Mouse (Mus musculus): ENCODE measurements at regions not wholly inside any gene's neighbourhood (a gene's known extent, or its start where the extent isn't known, plus 50 kb on each side); places are given as distances from the start of the nearest gene placed in this dataset.

DNA sequence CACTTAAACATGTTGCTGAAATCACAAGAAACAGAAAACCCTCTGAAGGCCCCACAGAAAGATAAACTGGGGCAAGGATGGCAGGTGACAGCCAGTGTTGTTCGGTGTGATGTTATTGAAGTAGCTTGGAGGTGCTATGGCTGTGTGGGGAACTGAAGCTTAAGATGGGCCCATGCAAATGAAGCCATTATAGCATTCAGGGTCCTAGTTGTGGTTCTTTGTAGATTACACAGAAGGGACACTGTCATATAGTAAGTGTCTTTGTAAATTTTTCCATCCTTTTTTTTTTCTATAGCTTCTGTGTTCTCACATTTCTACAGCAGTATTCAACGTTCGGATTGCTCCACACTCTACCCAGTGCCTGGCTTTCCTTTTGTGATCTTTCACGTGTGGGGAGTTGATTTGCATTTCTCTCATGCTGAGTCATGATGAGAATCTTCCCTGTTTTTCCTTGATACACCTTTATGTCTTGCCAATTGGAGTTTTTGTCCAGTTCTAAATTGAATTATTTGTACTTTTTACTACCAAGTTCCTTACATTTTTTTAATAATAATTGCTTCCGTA, 386.6 kb upstream of the Pkdcc start:
- no peak for ATAC-seq (replicated peaks; ENCODE audit: extremely low read depth, insufficient read depth, low FRiP score)
- 78% methylated on average over 5 of the region's 5 CpGs for WGBS
- no peak overlapping the region for H3K9ac ChIP-seq (ENCODE audit: low read length)
- H3K4me2 ChIP-seq (ENCODE audit: low read depth, low read length): no peak overlapping the region
- no peaks in the 10 kb centered on the region for H3K4me1 ChIP-seq (ENCODE audit: control insufficient read depth, insufficient read depth, low read length)
- H3K36me3 ChIP-seq (ENCODE audit: control insufficient read depth, insufficient read depth): no peaks in the 10 kb centered on the region
- H3K27me3 ChIP-seq (ENCODE audit: control insufficient read depth, insufficient read depth, low read length): no peaks in the 10 kb centered on the region
- H3K27ac ChIP-seq (ENCODE audit: low read length): no peak overlapping the region
- 0 out of 2 replicates have a peak, but pooled peaks cover 3% of the 10 kb centered on the region for H3K9me3 ChIP-seq (replicated peaks; ENCODE audit: control insufficient read depth, low read length)
- H3K4me3 ChIP-seq (ENCODE audit: low read length): no peak overlapping the region

DNA sequence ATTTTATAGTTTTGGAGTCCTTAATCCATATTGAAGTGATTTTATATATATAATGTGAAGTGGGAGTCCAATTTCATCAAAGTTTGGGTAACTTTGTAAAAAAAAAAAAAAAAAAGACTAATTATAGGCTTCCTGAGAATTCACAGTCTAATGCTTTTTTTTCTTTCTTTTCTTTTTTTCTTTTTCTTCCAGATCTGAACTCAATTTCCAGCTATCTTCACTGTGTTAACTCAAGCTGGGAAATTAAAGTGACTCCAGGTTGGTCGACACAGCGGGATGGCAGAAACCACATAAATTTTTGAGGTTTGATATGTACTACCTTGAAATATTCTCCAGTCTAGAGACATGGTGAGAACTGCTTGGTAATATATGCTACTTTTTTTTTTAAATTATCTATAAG, 385.7 kb upstream of the Pkdcc start:
- Histone ChIP-seq H3K27me3 (ENCODE audit: control insufficient read depth, insufficient read depth, low read length) (no peaks in the 10 kb centered on the region), H3K4me3 (ENCODE audit: low read length) (no peak overlapping the region), H3K9me3 (replicated peaks; ENCODE audit: control insufficient read depth, low read length) (0 out of 2 replicates have a peak, but pooled peaks cover 3% of the 10 kb centered on the region), H3K4me1 (ENCODE audit: control insufficient read depth, insufficient read depth, low read length) (no peaks in the 10 kb centered on the region), H3K36me3 (ENCODE audit: control insufficient read depth, insufficient read depth) (no peaks in the 10 kb centered on the region), H3K27ac (ENCODE audit: low read length) (no peak overlapping the region), H3K4me2 (ENCODE audit: low read depth, low read length) (no peak overlapping the region), H3K9ac (ENCODE audit: low read length) (no peak overlapping the region)
- ATAC-seq (replicated peaks; ENCODE audit: extremely low read depth, insufficient read depth, low FRiP score): no peak
- WGBS: 92% methylated on average over 2 of the region's 2 CpGs

DNA sequence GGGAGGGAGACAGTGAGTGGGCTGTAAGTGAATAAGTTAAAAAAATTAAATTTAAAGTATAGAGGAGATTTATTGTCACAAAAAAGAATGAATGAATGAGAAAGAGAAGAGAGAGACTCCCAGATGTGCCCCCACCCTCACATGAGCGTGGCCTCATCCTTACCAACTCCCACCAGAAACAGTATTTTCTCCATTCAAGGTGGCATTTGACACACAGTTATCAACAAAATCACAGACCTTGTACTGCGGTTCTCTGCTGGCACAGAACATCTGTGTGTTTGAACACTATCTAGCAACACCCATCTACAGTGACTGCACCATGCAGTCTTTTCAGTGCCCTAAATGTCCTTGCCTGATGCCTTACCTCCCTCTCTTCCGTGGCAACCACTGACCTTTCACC, 380.9 kb upstream of the Pkdcc start:
- H3K4me2 ChIP-seq (ENCODE audit: low read depth, low read length): no peak overlapping the region
- H3K9me3 ChIP-seq (replicated peaks; ENCODE audit: control insufficient read depth, low read length): no peaks in the 10 kb centered on the region
- 66% methylated on average over 3 of the region's 3 CpGs for WGBS
- H3K36me3 ChIP-seq (ENCODE audit: control insufficient read depth, insufficient read depth): no peaks in the 10 kb centered on the region
- no peaks in the 10 kb centered on the region for H3K27me3 ChIP-seq (ENCODE audit: control insufficient read depth, insufficient read depth, low read length)
- H3K9ac ChIP-seq (ENCODE audit: low read length): no peak overlapping the region
- no peak for ATAC-seq (replicated peaks; ENCODE audit: extremely low read depth, insufficient read depth, low FRiP score)
- no peak overlapping the region for H3K27ac ChIP-seq (ENCODE audit: low read length)
- H3K4me3 ChIP-seq (ENCODE audit: low read length): no peak overlapping the region
- H3K4me1 ChIP-seq (ENCODE audit: control insufficient read depth, insufficient read depth, low read length): no peaks in the 10 kb centered on the region

DNA sequence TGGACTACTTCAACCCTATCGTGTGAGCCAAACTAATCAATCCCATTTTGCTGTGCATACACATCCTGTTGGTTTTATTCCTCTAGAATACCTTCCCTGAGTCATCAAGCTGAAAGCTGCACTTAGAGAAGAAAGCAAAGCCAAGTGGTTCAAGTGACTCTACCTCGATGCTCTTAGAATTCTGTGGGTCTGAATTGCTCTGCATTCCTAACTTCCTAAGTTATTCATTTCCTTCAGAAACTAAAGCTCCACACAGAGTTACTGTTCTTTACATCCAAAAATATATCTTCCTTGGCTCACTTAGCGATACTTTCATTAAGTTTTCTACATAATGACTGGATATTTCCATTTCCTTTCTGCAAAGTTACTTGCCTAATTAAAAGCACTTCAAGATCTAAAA, 379.0 kb upstream of the Pkdcc start:
- no peaks in the 10 kb centered on the region for H3K9me3 ChIP-seq (replicated peaks; ENCODE audit: control insufficient read depth, low read length)
- H3K36me3 ChIP-seq (ENCODE audit: control insufficient read depth, insufficient read depth): no peaks in the 10 kb centered on the region
- ATAC-seq (replicated peaks; ENCODE audit: extremely low read depth, insufficient read depth, low FRiP score): no peak
- no peak overlapping the region for H3K4me3 ChIP-seq (ENCODE audit: low read length)
- H3K4me1 ChIP-seq (ENCODE audit: control insufficient read depth, insufficient read depth, low read length): no peaks in the 10 kb centered on the region
- WGBS: 63% methylated on average over 3 of the region's 3 CpGs
- H3K4me2 ChIP-seq (ENCODE audit: low read depth, low read length): no peak overlapping the region
- no peak overlapping the region for H3K27ac ChIP-seq (ENCODE audit: low read length)
- H3K27me3 ChIP-seq (ENCODE audit: control insufficient read depth, insufficient read depth, low read length): no peaks in the 10 kb centered on the region
- H3K9ac ChIP-seq (ENCODE audit: low read length): no peak overlapping the region

DNA sequence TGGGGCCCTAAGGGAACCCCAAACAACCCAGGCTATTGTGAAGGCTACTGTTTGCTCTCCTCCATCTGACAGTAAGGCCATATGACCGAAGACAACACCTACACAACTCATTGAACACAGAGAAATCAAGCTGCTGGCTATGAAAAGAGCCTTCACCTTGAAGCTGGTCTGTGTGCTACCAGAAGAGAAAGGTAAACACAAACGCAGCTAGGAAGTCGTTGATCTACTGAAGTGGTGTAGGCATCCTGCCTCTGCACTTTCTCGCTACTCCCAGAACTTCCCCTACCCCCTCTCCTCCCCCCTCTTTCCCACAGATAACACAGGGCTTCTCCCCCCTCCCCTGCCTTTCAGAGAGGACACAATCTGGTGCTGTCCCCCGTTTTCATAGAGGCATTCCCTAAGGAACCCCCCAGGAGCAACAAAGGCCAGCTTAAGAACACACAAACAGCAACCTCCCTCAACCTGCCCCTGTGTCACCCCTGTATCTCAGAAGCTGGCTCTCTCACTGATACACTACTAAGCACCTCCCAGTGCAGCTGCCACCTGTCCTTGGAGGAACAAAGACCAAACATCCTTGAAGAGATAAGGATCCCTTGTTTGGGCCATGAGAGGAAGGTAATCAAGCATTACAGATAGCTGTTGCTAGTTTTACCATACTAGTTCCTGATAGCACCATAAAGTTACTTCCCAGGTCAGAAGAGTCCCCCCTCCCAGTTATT, 368.2 kb upstream of the Pkdcc start:
- 50% methylated on average over 5 of the region's 5 CpGs for WGBS
- Histone ChIP-seq H3K36me3 (ENCODE audit: control insufficient read depth, insufficient read depth) (no peaks in the 10 kb centered on the region), H3K27me3 (ENCODE audit: control insufficient read depth, insufficient read depth, low read length) (no peaks in the 10 kb centered on the region), H3K9me3 (replicated peaks; ENCODE audit: control insufficient read depth, low read length) (0 out of 2 replicates have a peak, but pooled peaks cover 2% of the 10 kb centered on the region), H3K27ac (ENCODE audit: low read length) (no peak overlapping the region), H3K4me3 (ENCODE audit: low read length) (no peak overlapping the region), H3K4me1 (ENCODE audit: control insufficient read depth, insufficient read depth, low read length) (no peaks in the 10 kb centered on the region), H3K4me2 (ENCODE audit: low read depth, low read length) (no peak overlapping the region), H3K9ac (ENCODE audit: low read length) (no peak overlapping the region)
- ATAC-seq (replicated peaks; ENCODE audit: extremely low read depth, insufficient read depth, low FRiP score): no peak

DNA sequence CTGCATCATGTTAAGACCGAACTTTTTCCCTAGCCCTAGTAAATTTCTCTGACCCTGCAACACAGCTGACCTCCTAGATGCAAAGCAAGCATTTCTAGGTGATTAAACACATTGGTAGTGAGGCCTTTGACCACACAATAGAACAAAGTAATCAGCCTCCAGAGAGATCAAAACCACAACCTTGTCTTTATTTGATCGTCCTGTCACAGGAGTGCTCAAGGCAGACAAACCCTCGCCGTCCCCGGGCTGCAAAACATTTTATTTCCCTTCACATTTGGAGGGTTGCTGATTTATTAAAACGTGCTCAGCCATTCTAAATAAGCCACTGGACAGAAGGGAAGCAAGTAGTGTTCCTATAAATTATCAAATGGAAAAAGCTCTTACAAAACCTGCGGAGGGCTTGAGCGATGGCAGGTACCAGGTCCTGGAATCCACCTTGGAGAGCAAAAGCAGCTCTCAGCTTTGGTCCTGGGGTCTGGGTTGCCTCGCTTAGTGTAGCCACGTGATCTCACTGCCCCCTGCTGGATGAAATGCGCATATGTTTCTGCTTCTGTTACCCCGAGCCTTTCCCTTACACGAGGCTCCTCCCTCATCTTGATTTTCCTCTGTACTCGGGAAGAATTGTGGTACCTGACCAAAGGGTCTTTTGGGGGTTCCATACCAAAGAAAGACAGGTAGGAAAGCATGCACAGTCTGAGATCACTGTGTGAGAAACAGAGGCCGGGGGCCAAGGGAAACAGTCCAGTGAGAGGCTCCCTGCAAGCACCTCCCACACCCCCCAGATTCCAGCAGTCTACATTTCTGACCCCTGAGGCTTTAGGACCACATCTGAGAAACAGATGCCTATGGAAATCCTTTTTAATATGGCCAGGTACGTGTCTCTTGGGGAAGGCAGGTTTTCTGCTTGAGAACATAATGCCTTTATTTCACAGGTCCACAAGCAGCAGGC, 357.6 kb upstream of the Pkdcc start:
- 0 out of 2 replicates have a peak, but pooled peaks cover 2% of the 10 kb centered on the region for H3K9me3 ChIP-seq (replicated peaks; ENCODE audit: control insufficient read depth, low read length)
- ATAC-seq (replicated peaks; ENCODE audit: extremely low read depth, insufficient read depth, low FRiP score): peak; percentile 81
- no peak overlapping the region for H3K27ac ChIP-seq (ENCODE audit: low read length)
- H3K9ac ChIP-seq (ENCODE audit: low read length): peak overlapping the region; percentile 53; the same call in 1 of the 2 replicates
- peak overlapping the region; percentile 32 for H3K4me3 ChIP-seq (ENCODE audit: low read length)
- no peaks in the 10 kb centered on the region for H3K36me3 ChIP-seq (ENCODE audit: control insufficient read depth, insufficient read depth)
- WGBS: 26% methylated on average over 16 of the region's 16 CpGs
- no peaks in the 10 kb centered on the region for H3K4me1 ChIP-seq (ENCODE audit: control insufficient read depth, insufficient read depth, low read length)
- H3K27me3 ChIP-seq (ENCODE audit: control insufficient read depth, insufficient read depth, low read length): no peaks in the 10 kb centered on the region
- H3K4me2 ChIP-seq (ENCODE audit: low read depth, low read length): peak overlapping the region; percentile 60

DNA sequence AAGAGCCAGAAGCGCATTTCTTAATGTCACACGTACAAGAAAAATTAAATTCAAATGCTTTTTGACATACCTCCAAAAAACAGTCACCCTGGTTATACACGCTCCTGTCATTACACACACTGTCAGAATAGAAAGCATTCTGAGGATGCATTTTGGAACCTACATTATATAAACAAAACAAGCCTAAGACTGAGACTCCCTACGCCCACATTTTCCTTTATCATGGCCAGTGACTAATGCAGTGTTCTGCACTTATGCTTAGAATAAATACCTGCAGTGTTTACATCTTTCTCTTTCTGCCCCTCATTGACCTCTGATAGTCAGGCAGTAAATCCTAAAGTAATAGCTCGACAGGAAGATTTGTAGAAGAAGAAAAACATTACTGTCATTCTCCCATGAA, 354.7 kb upstream of the Pkdcc start:
- ATAC-seq (replicated peaks; ENCODE audit: extremely low read depth, insufficient read depth, low FRiP score): no peak
- no peak overlapping the region for H3K9ac ChIP-seq (ENCODE audit: low read length)
- H3K9me3 ChIP-seq (replicated peaks; ENCODE audit: control insufficient read depth, low read length): 0 out of 2 replicates have a peak, but pooled peaks cover 2% of the 10 kb centered on the region
- no peak overlapping the region for H3K4me2 ChIP-seq (ENCODE audit: low read depth, low read length)
- H3K27ac ChIP-seq (ENCODE audit: low read length): no peak overlapping the region
- H3K4me1 ChIP-seq (ENCODE audit: control insufficient read depth, insufficient read depth, low read length): no peaks in the 10 kb centered on the region
- H3K27me3 ChIP-seq (ENCODE audit: control insufficient read depth, insufficient read depth, low read length): no peaks in the 10 kb centered on the region
- 69% methylated on average over 5 of the region's 5 CpGs for WGBS
- H3K36me3 ChIP-seq (ENCODE audit: control insufficient read depth, insufficient read depth): no peaks in the 10 kb centered on the region
- no peak overlapping the region for H3K4me3 ChIP-seq (ENCODE audit: low read length)

DNA sequence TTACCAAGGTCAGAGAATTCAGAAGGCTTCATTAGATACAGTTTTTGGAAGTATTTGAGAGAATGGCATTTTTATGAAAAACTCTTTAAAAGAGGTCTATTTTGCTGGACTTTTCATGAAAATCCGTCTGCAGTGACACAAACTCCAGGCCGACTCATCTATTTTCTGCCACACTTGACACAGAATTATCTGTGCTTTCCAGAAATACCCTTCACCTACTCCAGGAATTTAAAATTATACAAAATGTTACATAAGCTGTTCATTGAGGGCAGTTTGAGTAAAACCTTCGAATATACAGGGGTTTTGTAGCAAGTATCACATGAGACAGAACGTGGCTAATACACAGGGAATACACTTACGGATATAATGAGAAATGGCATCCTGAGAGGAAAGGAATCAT, 354.1 kb upstream of the Pkdcc start:
- Histone ChIP-seq H3K4me3 (ENCODE audit: low read length) (no peak overlapping the region), H3K4me2 (ENCODE audit: low read depth, low read length) (no peak overlapping the region), H3K27ac (ENCODE audit: low read length) (no peak overlapping the region), H3K27me3 (ENCODE audit: control insufficient read depth, insufficient read depth, low read length) (no peaks in the 10 kb centered on the region), H3K4me1 (ENCODE audit: control insufficient read depth, insufficient read depth, low read length) (no peaks in the 10 kb centered on the region), H3K36me3 (ENCODE audit: control insufficient read depth, insufficient read depth) (no peaks in the 10 kb centered on the region), H3K9ac (ENCODE audit: low read length) (no peak overlapping the region), H3K9me3 (replicated peaks; ENCODE audit: control insufficient read depth, low read length) (no peaks in the 10 kb centered on the region)
- 71% methylated on average over 5 of the region's 5 CpGs for WGBS
- no peak for ATAC-seq (replicated peaks; ENCODE audit: extremely low read depth, insufficient read depth, low FRiP score)

DNA sequence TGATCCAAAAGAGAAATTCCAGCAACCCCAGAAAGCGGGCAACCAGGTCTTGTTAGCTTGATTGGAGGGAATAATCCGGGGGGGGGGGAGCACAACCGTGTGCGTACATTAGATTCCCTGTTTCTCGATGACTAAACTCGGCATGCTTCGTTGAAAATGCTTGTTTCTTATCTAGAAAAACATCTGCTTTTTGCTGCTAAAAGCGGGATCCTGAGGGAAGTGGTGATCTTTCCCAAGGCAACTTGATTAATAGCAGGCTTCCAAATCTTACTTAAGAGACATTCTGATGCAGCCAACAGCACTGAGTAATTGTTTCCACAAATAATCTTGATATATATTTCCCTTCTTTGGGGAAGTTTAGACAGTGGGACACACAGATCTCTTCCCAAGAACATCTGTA, 338.0 kb upstream of the Pkdcc start:
- no peaks in the 10 kb centered on the region for H3K4me1 ChIP-seq (ENCODE audit: control insufficient read depth, insufficient read depth, low read length)
- ATAC-seq (replicated peaks; ENCODE audit: extremely low read depth, insufficient read depth, low FRiP score): no peak
- WGBS: 63% methylated on average over 8 of the region's 8 CpGs
- H3K27ac ChIP-seq (ENCODE audit: low read length): no peak overlapping the region
- H3K36me3 ChIP-seq (ENCODE audit: control insufficient read depth, insufficient read depth): no peaks in the 10 kb centered on the region
- H3K9me3 ChIP-seq (replicated peaks; ENCODE audit: control insufficient read depth, low read length): no peaks in the 10 kb centered on the region
- H3K9ac ChIP-seq (ENCODE audit: low read length): no peak overlapping the region
- no peaks in the 10 kb centered on the region for H3K27me3 ChIP-seq (ENCODE audit: control insufficient read depth, insufficient read depth, low read length)
- H3K4me2 ChIP-seq (ENCODE audit: low read depth, low read length): no peak overlapping the region
- H3K4me3 ChIP-seq (ENCODE audit: low read length): no peak overlapping the region
